Mouse (Mus musculus) CD4-positive, CD25-positive, alpha-beta regulatory T cell, adult 2 months (primary cell): ENCODE measurements around the gene Dner.
A peak's percentile ranks its signal among the peaks of the same experiment; 100 is the strongest.

Source experiments
- DNase-seq: peaks from one replicate; pipeline ENCODE4 v3.0.0-alpha.2; 2012; ENCODE audit warnings: low read depth, low spot score

Dner gene

GRCm38 (mm10) chr1:84695517-84696411 lies at the start of gene Dner:
Gene Dner (minus strand): TSS chr1:84696221.
- DNase-seq: peak; percentile 23

DNA sequence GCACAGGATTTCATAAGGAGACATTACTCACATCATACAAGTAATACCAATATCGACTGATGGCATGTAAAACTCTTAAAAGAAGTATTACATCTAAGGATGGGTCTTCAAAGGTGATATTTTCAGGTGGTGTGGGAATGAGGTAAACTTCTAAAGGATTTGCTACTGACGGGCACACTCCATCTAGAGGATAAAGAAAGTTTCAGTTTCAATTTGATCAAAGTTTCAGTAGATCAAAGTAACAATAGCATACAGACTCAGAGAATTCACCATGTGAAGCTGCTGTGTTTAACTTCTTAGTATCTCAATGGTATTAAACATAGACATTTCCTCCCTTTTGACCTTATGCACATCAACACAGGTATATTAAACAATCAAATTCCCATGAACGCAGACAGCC lies 46.1 kb upstream of the Dner start:
- peak; percentile 26 for DNase-seq

- no peak for DNase-seq
Observed at GRCm38 (mm10) chr1:84740080-84740479, 44.1 kb upstream of the Dner start.

GRCm38 (mm10) chr1:84737097-84737496 lies 41.1 kb upstream of the Dner start:
- no peak for DNase-seq

DNA sequence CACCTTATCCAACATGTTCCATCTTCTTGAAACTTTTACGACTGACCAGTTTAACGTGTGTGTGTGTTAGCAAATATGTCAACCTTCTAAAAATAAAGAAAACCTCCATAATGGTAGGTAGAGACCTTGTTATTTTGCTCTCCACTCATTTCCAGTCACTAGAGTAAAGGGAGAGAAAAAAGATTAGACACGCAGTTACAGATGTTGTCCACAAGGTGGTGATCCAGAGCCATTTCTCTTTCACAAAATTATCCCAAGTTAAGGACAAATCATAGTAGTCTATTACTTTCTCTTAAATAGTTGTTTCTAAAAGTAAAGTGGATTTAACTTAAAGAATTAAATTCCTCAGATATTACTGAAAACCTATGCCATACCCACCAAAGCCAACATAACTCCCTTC lies 37.8 kb upstream of the Dner start:
- peak; percentile 59 for DNase-seq

- no peak for DNase-seq
Observed at GRCm38 (mm10) chr1:84731763-84732162, 35.7 kb upstream of the Dner start.

- DNase-seq: no peak
Observed at GRCm38 (mm10) chr1:84722841-84723240, 26.8 kb upstream of the Dner start.

DNA sequence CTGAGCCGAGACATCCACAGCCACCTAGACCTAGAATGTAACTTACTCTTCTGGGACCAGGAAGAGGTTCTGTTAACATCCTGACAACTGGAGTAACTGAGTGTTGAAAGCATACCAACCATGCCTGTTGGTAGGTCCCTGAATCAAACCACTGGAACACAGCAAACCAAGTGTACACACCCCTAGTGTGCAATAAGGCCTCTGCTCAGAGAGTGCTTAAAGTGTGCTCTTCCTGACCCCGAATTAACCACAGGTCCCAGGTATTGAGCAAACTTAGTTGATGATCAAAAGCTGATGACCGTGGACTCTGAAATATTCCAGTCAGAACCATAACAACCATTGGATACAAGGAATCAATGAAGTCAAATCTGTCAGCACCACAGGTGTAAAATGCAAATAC lies 26.4 kb upstream of the Dner start:
- no peak for DNase-seq

- no peak for DNase-seq
Observed at GRCm38 (mm10) chr1:84721942-84722341, 25.9 kb upstream of the Dner start.

GRCm38 (mm10) chr1:84709810-84710785 lies 14.1 kb upstream of the Dner start:
- peak; percentile 52 for DNase-seq

- DNase-seq: no peak
Observed at GRCm38 (mm10) chr1:84709406-84709805, 13.4 kb upstream of the Dner start.

DNA sequence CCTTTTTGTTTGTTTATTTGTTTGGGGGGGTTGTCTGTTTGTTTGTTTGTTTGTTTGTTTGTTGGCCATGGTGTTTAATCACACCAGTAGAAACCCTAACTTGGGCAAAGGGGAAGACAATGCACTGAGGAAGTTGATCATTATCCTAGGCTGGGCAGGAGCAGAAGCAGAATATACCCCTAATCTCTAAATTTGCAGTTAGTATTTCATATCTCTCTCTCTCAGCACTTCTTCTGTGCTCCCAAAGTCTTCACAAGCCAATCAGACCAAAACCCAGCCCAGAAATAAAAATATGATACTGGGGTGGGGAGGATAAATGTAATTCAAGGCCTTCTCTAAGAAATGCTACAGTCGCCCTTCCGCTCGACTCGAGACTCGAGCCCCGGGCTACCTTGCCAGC lies 4.2 kb upstream of the Dner start:
- DNase-seq: no peak

GRCm38 (mm10) chr1:84697136-84697535 lies 1.1 kb upstream of the Dner start:
- peak; percentile 58 for DNase-seq

GRCm38 (mm10) chr1:84694688-84695474 lies 1.1 kb downstream of the Dner start:
- DNase-seq: no peak

DNA sequence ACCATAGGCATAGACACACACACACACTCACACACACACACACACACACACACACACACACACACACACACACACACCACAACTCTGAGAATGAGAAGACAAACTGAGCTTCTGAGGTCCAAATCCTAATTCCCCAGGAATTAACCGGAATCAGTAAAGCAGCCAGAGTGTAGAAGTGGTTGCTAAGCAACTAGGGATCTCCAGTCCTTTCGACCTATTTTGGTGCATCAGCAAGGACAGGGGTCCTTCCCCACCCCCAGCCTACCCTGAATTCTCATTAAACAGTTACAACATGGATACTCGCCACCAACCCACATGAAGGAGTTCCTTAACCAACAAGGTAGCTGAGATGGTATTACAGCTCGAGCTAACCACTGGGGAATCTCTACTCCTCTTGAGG lies 18.1 kb downstream of the Dner start:
- DNase-seq: no peak

GRCm38 (mm10) chr1:84668100-84668846 lies 27.7 kb downstream of the Dner start:
- no peak for DNase-seq

DNA sequence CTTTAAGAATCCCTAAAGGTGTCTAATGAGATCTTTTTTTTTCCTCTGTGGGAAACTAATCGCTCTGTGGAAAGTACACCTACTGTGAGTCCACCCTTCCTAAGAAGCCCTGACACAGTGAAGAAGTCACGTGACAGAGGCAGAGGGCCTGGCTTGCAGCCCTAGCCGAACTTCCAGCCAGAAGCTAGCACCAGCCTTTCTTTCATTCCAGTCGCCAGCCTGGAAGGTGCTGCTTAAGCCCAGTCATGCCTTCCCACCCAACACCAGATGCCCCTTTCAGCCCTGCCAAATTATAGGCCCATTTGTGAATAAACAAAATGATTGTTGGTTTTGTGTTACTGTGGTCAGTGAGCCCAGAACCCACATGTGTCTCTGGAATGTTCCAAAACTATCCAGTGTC lies 28.4 kb downstream of the Dner start:
- DNase-seq: no peak

DNA sequence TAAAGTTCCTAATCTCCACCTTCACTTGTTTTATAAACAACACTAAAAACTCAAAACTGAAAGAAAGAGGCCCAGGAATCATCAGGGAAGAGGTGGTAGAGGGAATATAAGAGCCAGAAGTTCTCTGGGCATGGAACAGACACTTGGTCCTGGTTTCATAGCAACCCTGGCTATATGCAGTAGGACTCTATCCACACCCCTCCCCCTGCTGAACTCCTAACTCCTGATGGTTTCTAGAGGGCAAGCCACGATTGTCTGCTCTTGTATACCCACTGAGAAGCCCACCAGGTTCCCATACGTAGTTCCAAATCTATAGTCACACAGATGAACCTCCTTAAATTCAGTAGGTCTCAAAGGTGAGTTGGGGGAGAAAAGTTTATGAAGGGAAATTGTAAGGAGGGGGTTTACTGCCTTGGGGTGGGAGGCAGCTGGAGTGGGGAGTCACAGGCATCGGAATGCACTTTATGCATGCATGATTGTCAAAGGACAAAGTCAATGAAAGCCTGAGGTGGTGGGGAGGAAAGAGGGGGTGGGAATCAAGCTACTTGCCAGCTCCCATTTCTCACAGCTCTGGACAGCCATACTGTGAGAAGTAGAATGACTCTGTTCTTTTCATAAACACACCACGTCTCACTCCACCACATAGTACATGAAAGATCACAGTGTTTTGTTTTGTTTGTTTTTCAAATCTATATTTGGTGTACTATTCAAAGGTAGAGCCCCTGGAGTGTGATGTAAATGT lies 31.5 kb downstream of the Dner start:
- DNase-seq: no peak

- no peak for DNase-seq
Observed at GRCm38 (mm10) chr1:84646781-84647180, 49.2 kb downstream of the Dner start.

DNA sequence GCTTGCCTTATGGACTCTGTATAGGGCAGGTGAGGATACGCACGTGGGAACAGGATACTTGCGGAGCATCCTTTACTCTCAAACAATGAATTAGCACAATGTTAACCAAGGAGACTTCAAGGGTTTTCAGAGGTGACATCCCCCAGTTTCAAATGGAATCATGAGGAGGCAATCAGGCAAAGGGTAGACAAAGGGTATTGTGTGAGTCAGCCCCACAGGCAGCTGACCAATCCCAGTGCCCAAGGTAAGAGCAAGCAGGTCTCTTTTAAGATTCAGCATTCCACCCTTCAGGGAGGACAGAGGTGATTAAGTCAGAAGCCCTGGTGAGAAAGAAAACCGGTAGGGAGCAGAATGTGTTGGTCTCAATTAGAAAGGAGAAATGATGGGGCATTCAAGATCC lies 55.6 kb downstream of the Dner start:
- no peak for DNase-seq
